Mouse (Mus musculus) brown adipose tissue, adult 24 weeks (tissue): ENCODE data around the gene Rtn1. TPM values are rescaled to one million over a fixed set of nuclear protein-coding genes. Genes with fewer than 3 reads are reported as not detected.

Experiments used
- H3K27ac ChIP-seq: fragments of 200-500 bp; replicated peaks from 2 replicates; pipeline ENCODE4 v1.5.1; 2012; ENCODE audit warnings: low read depth, mild to moderate bottlenecking, low read length
- H3K4me1 ChIP-seq: fragments of 200-500 bp; 2 replicates; pipeline ENCODE4 v1.6.1; 2012; ENCODE audit warnings: low read length, mixed read lengths; ENCODE audit not compliant: control insufficient read depth, insufficient read depth, insufficient read length
- H3K4me3 ChIP-seq: fragments of 200-500 bp; 2 replicates; pipeline ENCODE4 v1.5.1; 2012; ENCODE audit warnings: low read depth, mild to moderate bottlenecking, low read length, moderate library complexity; ENCODE audit not compliant: insufficient read depth
- polyA plus RNA-seq: library from polyadenylated mRNA; stranded (reverse); fragments of >200 nt; gene quantifications from 2 replicates; pipeline ENCODE4 v1.2.4, GENCODE M21; 2012; ENCODE audit not compliant: missing spikeins, insufficient read depth, insufficient read length

The Rtn1 gene
- polyA plus RNA-seq, 1 experiment: 1.5 TPM

GRCm38 (mm10) chr12:72200828-72201227, 208.0 kb downstream of the Rtn1 start:
- Histone ChIP-seq H3K4me1 (no peaks in the 10 kb centered on the region; the same call in 1 of the 2 replicates), H3K27ac (no peak overlapping the region), H3K4me3 (no peak overlapping the region)

GRCm38 (mm10) chr12:72197925-72198486, 210.8 kb downstream of the Rtn1 start:
- Histone ChIP-seq H3K4me1 (no peaks in the 10 kb centered on the region; the same call in 1 of the 2 replicates), H3K27ac (peak overlapping the region; percentile 84), H3K4me3 (peak overlapping the region; percentile 46)

- Histone ChIP-seq H3K4me1 (no peaks in the 10 kb centered on the region; the same call in 1 of the 2 replicates), H3K27ac (peak overlapping the region; percentile 84), H3K4me3 (no peak overlapping the region)
Measured at GRCm38 (mm10) chr12:72197434-72197833, 211.4 kb downstream of the Rtn1 start.

DNA sequence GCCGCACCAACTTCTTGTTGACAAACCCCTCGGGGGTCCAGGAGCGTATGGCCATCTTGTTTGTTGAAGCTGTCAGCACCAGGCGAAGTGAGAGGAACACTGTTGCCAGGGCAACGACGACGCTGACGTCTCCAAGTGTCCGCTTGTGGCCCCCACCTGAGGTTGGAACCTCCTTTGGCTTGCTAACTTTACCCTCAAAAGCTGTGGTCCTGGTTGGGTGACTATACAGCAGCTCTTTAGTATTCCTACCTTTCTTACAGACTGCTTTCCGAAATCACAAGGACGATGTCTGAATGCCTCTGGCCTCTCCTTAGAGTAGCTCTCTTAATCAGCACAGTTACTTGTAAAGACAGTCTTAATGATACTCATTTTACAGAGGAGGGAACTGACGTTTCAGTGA, 223.9 kb downstream of the Rtn1 start, which contains the start of gene Ccdc175:
Ccdc175 (minus strand) TSS at position 101 of the 400 bp plus-strand sequence.
- Histone ChIP-seq H3K4me3 (no peak within 1 kb of the TSS), H3K4me1 (no peaks in the 10 kb centered on the region)

GRCm38 (mm10) chr12:72179561-72179960, 229.3 kb downstream of the Rtn1 start:
- Histone ChIP-seq H3K27ac (no peak overlapping the region), H3K4me1 (no peaks in the 10 kb centered on the region), H3K4me3 (no peak overlapping the region)

More for the DNA sequence above, 223.9 kb downstream of the Rtn1 start, which contains the start of gene Ccdc175:
- H3K27ac ChIP-seq: no peak within 1 kb of the TSS

DNA sequence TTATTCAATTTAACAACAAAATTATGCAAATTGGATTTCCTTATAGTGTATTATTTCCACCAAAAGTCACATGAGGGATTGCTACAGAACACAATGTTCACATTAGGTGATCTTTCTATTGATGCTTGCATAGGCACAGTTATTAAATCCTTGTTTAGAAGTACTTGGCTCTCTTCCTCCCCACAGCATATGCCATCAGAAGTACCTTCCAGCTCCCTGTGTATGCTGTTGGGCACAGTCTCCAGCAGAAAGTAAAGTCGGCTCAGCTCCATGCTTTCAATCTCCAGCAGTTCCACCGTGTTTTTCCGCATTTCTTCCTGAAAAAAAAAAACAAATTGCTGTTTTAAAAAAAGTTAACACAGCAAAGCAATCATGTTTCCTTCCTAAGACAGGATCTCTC, 230.5 kb downstream of the Rtn1 start:
- H3K4me1 ChIP-seq: no peaks in the 10 kb centered on the region
- no peak overlapping the region for H3K27ac ChIP-seq
- H3K4me3 ChIP-seq: no peak overlapping the region

Other genes with a start within 250 kb of the Rtn1 start
- not detected in 2 replicates for gene Ccdc175, start 224.0 kb downstream of the Rtn1 start, polyA plus RNA-seq
- 0.75 and 1.5 TPM in 2 replicates for gene Lrrc9, start 32.8 kb upstream of the Rtn1 start, polyA plus RNA-seq
- 3.5 and 5.7 TPM in 2 replicates for gene Pcnx4, start 127.3 kb upstream of the Rtn1 start, polyA plus RNA-seq
- gene Gm4756, start 240.6 kb upstream of the Rtn1 start, polyA plus RNA-seq: not detected in 2 replicates